Mouse (Mus musculus): ENCODE results near the gene Itgb4. TPM values are rescaled to one million over a fixed set of nuclear protein-coding genes. Genes with fewer than 3 reads are reported as not detected.

Itgb4 gene
- polyA plus RNA-seq (2017; shearing (Covaris generic)), result not detected

DNA sequence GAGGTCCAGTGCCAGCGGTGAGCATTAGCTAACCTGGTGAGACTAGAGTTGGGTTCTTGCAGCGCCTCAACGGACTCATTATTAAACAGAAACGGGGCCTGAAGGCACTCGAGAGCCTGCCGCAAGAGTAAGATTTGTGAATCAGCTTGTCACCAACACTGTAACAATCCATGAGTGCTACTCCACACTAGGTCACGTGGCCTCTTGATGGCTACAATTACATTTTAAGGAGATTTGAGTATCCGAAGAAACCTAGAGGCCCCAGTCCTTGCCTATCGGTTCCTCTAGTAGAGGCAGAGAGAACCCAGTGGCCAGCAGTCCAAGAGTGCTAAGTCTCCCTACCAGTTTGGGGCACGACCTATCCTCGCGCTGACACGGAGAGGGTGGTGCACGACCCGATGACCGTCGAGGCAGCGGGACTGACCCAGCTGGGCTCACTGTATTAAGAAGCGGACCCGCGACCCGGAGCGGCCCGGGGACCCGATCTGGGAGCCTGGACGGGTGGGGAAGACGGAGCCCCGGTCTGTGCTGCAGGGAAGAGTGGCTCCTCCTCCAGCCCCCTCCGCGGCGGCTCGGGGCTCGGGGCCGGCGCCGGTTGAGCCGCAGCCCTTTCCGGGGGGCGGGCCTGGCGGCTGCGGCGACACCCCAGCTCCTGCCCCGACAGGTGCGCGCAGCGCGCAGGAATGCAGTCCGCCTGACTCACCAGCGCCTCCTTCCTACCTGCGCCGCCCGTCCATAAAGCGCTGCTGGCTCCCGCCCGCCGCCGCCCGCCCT, at the start of gene Itgb4:
Gene Itgb4 (plus strand): TSS at position 401 of the 774 bp plus-strand sequence.

DNA sequence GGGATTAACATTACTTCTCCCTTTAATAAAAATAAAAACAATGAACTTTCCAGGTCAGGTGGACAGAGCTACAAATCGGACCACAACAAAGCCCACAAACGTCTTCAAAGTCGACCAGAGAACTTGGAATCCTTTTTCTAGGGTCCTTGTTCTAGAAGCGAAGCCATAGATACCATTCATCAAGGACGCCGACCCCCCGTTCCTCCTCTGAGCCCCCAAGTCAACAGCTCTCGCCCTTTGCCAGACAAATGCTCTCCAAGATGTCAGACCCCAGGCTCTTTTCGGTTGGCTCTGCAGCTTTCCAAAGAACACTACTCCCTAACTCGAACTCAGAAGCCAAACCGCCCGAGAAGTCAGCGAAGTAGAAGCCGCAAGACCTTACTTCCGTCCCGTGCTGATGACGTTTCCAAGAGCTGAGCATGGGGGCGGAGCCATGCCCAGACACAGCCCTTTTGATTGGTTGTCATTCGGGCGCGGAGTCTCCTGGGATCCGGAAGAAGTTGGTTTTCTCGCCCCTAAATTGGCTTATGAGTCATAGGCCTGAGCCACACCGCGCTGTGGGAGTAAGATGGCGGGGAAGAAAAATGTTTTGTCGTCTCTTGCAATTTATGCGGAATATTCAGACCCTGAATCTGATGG, 41.3 kb upstream of the Itgb4 start, which contains the start of the genes Sap30bp and Recql5:
Gene Sap30bp (plus strand): TSS at position 175 of the 639 bp plus-strand sequence.
Gene Recql5 (minus strand): TSS at position 370 of the 639 bp plus-strand sequence.

DNA sequence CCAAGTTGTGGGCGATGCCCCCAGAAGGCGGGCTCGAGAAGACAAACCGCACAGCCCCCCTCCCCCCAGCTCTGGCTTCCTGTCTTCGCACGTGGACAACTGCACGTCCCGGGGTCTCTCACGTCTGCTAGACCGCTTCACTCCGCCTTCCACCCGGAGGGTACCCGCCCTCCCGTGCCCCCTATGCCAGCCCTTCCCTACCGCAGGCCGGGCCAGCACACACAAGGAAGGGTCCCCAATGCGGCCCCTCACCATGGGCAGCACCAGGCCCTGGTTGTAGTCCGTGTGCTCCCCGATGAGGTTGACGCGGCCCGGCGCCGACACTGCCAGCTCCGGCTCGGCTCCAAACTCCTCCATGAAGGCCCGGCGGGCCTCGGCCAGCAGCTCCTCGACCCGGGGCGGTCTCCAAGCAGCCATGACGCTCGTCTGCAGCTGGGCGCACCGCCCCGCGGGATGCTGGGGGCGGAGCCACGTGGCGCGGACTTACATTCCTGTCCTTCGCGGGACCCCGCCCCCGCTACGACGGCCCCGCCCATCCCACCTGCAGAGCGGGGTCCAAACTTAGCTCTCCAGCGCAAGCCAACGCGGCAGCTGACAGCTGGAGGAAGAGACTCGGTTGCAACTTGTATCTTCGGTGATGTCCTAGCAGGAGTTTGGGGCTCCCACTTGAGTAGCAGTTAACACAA, 37.9 kb downstream of the Itgb4 start, which contains the start of gene Galk1:
Gene Galk1 (minus strand): TSS at position 458 of the 686 bp plus-strand sequence.

DNA sequence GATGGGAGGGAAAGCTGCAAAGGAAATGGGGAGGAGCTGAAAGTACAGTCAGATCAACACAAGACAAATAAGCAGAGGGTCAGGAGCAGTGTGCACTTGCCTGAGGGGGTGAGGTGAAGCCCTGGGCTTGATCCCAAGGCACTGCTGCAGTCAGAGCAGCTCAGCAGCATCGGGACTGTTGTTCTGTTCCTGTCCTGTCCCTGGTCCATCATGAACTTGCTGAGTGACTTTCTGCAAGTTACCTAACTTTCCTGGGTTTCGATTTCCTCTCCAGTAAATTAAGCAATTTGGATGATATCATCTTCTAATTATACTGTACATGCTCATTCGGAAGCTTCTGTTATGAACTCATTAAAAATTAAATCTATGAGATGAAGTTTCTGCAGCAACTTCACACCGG, 53.2 kb downstream of the Itgb4 start, which contains the start of gene H3f3b:
Gene H3f3b (minus strand): TSS at position 207 of the 400 bp plus-strand sequence.

DNA sequence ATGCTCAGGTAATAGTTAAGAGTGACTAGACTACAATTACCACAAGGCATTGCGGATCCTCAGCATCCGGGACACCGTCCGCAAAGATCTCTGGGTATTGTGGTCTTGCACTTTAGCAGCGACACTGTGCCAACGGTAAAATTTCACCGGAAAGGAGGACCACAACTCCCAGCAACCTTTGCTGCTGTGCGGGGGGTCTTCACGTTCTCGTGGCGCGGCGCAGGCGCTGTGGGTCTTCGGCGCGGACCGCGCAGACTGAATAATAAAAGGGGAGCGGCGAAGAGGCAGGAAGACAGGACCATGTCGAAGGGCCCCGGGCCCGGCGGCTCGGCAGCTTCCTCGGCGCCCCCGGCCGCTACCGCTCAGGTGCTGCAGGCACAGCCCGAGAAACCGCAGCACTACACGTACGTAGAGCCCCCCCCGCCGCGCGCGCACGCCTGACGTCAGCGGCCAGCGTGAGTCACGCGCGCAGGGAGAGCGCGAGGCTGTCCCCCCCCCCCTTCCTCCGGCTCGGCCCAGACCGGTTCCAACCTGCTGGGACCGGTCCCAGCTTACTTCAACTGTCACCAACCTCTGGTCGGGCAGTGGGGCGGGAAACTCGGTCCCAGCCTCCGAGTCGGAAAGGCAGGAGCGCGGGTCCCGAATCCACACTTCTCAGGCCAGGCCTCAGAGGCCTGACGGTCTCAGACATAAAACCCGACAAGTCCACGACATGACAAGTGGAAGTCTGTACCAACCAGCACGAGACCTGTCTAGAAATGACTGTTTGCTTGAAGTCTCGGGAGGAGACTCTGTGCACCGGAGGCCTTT, 55.8 kb downstream of the Itgb4 start, which contains the start of gene Unk:
Gene Unk (plus strand): TSS at position 235 of the 810 bp plus-strand sequence.

Other genes with a start within 250 kb of the Itgb4 start
- gene Tmem94, start 209.3 kb upstream of the Itgb4 start, polyA plus RNA-seq (2017; shearing (Covaris generic)), result 20.7 TPM
- gene Caskin2, start 161.1 kb upstream of the Itgb4 start, polyA plus RNA-seq (2017; shearing (Covaris generic)), result 0.30 TPM
- 24.6 TPM for gene Tsen54, start 160.0 kb upstream of the Itgb4 start, polyA plus RNA-seq (2017; shearing (Covaris generic))
- 25.9 TPM for gene Llgl2, start 150.7 kb upstream of the Itgb4 start, polyA plus RNA-seq (2017; shearing (Covaris generic))
- gene Myo15b, start 116.3 kb upstream of the Itgb4 start, polyA plus RNA-seq (2017; shearing (Covaris generic)), result not detected
- not detected for gene Smim5, start 74.7 kb upstream of the Itgb4 start, polyA plus RNA-seq (2017; shearing (Covaris generic))
- 0.36 TPM for gene Smim6, start 62.7 kb upstream of the Itgb4 start, polyA plus RNA-seq (2017; shearing (Covaris generic))
- 38.0 TPM for gene Sap30bp, start 41.4 kb upstream of the Itgb4 start, polyA plus RNA-seq (2017; shearing (Covaris generic))
- 10.1 TPM for gene Recql5, start 41.2 kb upstream of the Itgb4 start, polyA plus RNA-seq (2017; shearing (Covaris generic))
- gene Galk1, start 38.0 kb downstream of the Itgb4 start, polyA plus RNA-seq (2017; shearing (Covaris generic)), result 18.7 TPM
- 1,639 TPM for gene H3f3b, start 53.3 kb downstream of the Itgb4 start, polyA plus RNA-seq (2017; shearing (Covaris generic))
- gene Unk, start 55.6 kb downstream of the Itgb4 start, polyA plus RNA-seq (2017; shearing (Covaris generic)), result 48.4 TPM
- gene Unc13d, start 103.3 kb downstream of the Itgb4 start, polyA plus RNA-seq (2017; shearing (Covaris generic)), result 92.3 TPM
- gene Wbp2, start 112.3 kb downstream of the Itgb4 start, polyA plus RNA-seq (2017; shearing (Covaris generic)), result 267 TPM
- gene Trim47, start 152.5 kb downstream of the Itgb4 start, polyA plus RNA-seq (2017; shearing (Covaris generic)), result 1.6 TPM
- 16.2 TPM for gene Trim65, start 156.4 kb downstream of the Itgb4 start, polyA plus RNA-seq (2017; shearing (Covaris generic))
- gene Mrpl38, start 164.2 kb downstream of the Itgb4 start, polyA plus RNA-seq (2017; shearing (Covaris generic)), result 73.0 TPM
- 9.7 TPM for gene Fbf1, start 193.5 kb downstream of the Itgb4 start, polyA plus RNA-seq (2017; shearing (Covaris generic))
- gene Ten1, start 224.1 kb downstream of the Itgb4 start, polyA plus RNA-seq (2017; shearing (Covaris generic)), result 43.9 TPM
- gene Acox1, start 224.3 kb downstream of the Itgb4 start, polyA plus RNA-seq (2017; shearing (Covaris generic)), result 21.8 TPM

Data from naive thymus-derived CD4-positive, alpha-beta T cell, adult 5 months (primary cell).